Mouse (Mus musculus) liver, embryonic 11.5 days (tissue): Measurements from ENCODE around the gene Hmox2. TPM values are rescaled to one million over a fixed set of nuclear protein-coding genes. Genes with fewer than 3 reads are reported as not detected.
"Not testable (repeated sequence)": the region's sequence is repeated elsewhere in the genome, so short reads cannot be mapped to it uniquely, and the experiment has no call there.

Experiments
- ATAC-seq: fragments of 200-750 bp; cut with Nextera tagmentation; replicated peaks from 2 replicates; pipeline ENCODE4 v1.8.0; 2017; ENCODE audit warnings: moderate number of reproducible peaks, mild to moderate bottlenecking, moderate TSS enrichment, moderate library complexity; ENCODE audit not compliant: low FRiP score
- DNase-seq: peaks from one replicate; pipeline ENCODE4 v3.0.0-alpha.2; 2017; ENCODE audit warnings: low spot score
- H3K27ac ChIP-seq: fragments of 300-500 bp; sonication (generic); 2 replicates; pipeline ENCODE4 v1.5.1; 2014; ENCODE audit warnings: mild to moderate bottlenecking, low read depth, low read length, control low read depth
- H3K27me3 ChIP-seq: fragments of 300-500 bp; sonication (generic); replicated peaks from 2 replicates; pipeline ENCODE4 v1.6.1; 2014; ENCODE audit warnings: low read length, mixed read lengths; ENCODE audit not compliant: control insufficient read depth, insufficient read depth
- H3K36me3 ChIP-seq: fragments of 300-500 bp; sonication (generic); 2 replicates; pipeline ENCODE4 v1.6.1; 2014; ENCODE audit warnings: mild to moderate bottlenecking, low read length, moderate library complexity, mixed read lengths; ENCODE audit not compliant: control insufficient read depth, insufficient read depth
- H3K4me1 ChIP-seq: fragments of 300-500 bp; sonication (generic); replicated peaks from 2 replicates; pipeline ENCODE4 v1.6.1; 2014; ENCODE audit warnings: low read length, mixed read lengths; ENCODE audit not compliant: control insufficient read depth, insufficient read depth
- H3K4me2 ChIP-seq: fragments of 300-500 bp; sonication (generic); 2 replicates; pipeline ENCODE4 v1.6.1; 2014; ENCODE audit warnings: mild to moderate bottlenecking, control low read depth, moderate library complexity
- H3K4me3 ChIP-seq: fragments of 300-500 bp; sonication (generic); 2 replicates; pipeline ENCODE4 v1.5.1; 2014; ENCODE audit warnings: low read depth, low read length, control low read depth
- H3K9ac ChIP-seq: fragments of 300-500 bp; sonication (generic); 2 replicates; pipeline ENCODE4 v1.6.1; 2014; ENCODE audit warnings: low read depth, low read length, control low read depth
- H3K9me3 ChIP-seq: fragments of 300-500 bp; sonication (generic); 2 replicates; pipeline ENCODE4 v1.6.1; 2016; ENCODE audit warnings: low read length, inconsistent platforms, mixed read lengths; ENCODE audit not compliant: control insufficient read depth
- WGBS: fragments of 180-500 bp; shearing (Covaris S2); extraction: QIAGEN DNeasy Blood & Tissue Kit; methylation state at CpG from one replicate; pipeline ENCODE4 v1.1.7; 2014; 5-methylcytosine and 5-hydroxymethylcytosine counted together
- polyA plus RNA-seq: library from polyadenylated mRNA; unstranded; fragments of >200 nt; fragmentation: Nextera tagmentation; extraction: Ambion mirVana; gene quantifications from 2 replicates; pipeline ENCODE4 v1.2.1, GENCODE M21; 2014

The Hmox2 gene
- polyA plus RNA-seq, 1 experiment from 2014 or later = 66.8 TPM

DNA sequence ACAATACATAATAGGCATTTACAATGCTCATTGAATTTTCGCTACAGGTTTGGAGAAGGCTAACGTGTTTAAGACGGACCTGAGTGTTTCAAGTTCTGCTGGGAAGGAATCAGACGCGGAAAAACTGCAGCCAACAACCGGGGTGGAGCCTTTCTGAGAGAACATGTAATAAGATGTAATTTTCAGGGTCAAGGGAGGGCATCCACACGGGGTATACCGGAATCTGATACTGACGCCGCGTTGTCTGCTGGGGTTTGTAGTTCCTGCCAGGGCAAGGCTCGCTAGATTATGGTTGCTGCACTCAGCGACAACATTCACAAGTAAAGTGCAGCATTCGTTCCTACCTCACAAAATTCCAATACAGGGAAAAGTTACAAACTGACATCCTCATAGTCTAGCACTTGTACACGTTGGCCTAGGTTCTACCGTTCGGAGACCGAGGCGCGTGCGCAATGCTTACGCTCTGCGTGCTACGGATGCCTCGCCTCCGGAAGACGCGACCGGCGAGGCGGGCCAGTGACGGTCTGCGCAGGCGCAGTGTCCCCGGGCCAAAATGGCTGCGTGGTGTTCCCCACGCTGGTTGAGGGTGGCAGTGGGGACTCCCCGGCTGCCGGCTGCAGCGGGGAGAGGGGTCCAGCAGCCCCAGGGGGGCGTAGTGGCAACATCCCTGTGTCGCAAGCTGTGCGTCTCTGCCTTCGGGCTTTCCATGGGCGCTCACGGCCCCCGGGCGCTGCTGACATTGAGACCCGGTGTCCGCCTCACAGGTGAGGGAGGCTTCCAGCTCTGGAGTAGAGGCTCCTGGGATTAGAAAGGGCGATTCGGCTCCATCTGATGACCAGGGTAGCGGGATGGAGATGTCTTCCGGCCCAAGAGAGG is 42.3 kb upstream of the Hmox2 start:
- Histone ChIP-seq H3K9me3 (no peaks in the 10 kb centered on the region), H3K27ac (peak overlapping the region; percentile 77), H3K4me3 (peak overlapping the region; percentile 88), H3K4me2 (peak overlapping the region; percentile 91), H3K27me3 (no peaks in the 10 kb centered on the region), H3K36me3 (peaks cover 5% of the 10 kb centered on the region; the same call in 1 of the 2 replicates), H3K4me1 (peaks cover 18% of the 10 kb centered on the region), H3K9ac (peak overlapping the region; percentile 93)
- peak; percentile 96 for DNase-seq
- ATAC-seq = peak; percentile 80
- WGBS = under 1% methylated on average over 54 of the region's 54 CpGs

DNA sequence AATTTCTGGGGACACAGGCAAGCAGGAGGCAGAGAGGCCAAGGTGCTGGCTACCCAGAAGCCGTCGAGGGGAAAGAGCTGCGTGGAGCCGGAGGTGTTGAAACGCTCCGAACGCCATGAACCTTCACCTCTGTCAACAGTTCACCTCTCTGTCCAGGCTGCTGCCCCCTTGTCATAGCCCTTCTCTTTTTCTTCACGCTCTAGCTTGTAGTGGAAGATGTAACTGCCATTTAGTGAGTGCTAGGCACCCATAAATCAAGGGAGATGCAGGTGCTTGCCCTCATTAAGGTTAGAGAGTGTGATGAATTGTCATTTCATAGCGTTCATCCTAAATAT is 41.7 kb upstream of the Hmox2 start:
- Histone ChIP-seq H3K4me2 (peak overlapping the region; percentile 91), H3K9ac (peak overlapping the region; percentile 93), H3K36me3 (peaks cover 11% of the 10 kb centered on the region), H3K27me3 (no peaks in the 10 kb centered on the region), H3K4me3 (peak overlapping the region; percentile 88), H3K9me3 (0 out of 2 replicates have a peak, but pooled peaks cover 2% of the 10 kb centered on the region), H3K4me1 (peaks cover 16% of the 10 kb centered on the region), H3K27ac (peak overlapping the region; percentile 77)
- ATAC-seq = 0 out of 2 replicates have a peak, but pooled peaks have one; percentile 1
- no peak for DNase-seq
- under 1% methylated on average over 9 of the region's 9 CpGs for WGBS

DNA sequence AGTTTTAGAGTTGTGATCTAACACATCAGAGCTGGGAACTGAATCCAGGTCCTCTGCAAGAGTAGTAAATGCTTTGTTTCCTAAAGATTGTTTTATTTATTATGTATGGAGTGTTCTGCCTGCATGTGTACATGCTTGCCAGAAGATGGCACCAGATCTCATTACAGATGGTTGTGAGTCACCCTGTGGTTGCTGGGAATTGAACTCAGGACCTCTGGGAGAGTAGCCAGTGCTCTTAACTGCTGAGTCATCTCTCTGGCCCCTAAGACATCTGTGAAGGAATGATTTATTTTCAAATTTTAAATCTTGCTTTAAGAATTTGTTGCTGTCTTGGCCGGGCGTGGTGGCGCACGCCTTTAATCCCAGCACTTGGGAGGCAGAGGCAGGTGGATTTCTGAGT is 36.8 kb upstream of the Hmox2 start:
- not testable (repeated sequence) for H3K27ac ChIP-seq, DNase-seq, H3K27me3 ChIP-seq, H3K4me2 ChIP-seq, H3K9me3 ChIP-seq, H3K4me3 ChIP-seq, ATAC-seq, H3K4me1 ChIP-seq, H3K9ac ChIP-seq
- peaks cover 51% of the 10 kb centered on the region for H3K36me3 ChIP-seq
- WGBS = 96% methylated on average over 4 of the region's 4 CpGs

DNA sequence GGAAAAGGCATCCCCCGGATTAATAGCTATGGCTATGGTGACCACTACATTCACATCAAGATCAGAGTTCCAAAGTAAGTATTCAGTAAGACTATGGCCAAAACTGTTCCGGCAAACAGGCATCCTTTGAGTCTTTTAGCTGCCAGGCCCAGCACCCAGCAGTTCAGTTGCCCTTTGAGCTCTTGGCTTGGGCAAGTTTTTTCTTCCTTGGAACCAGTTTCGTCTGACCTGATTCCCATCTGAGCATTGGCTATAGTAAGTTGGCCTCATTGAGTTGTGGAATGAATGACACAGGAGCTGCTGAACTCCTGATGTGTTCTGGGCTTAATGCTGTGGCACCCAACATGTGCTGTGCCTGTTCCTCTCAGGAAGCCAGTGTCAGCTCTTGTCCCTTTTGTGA is 24.9 kb upstream of the Hmox2 start:
- no peak for ATAC-seq
- Histone ChIP-seq H3K9me3 (no peaks in the 10 kb centered on the region), H3K4me2 (no peak overlapping the region), H3K9ac (no peak overlapping the region), H3K4me3 (no peak overlapping the region), H3K27ac (no peak overlapping the region), H3K27me3 (no peaks in the 10 kb centered on the region), H3K36me3 (peaks cover 60% of the 10 kb centered on the region), H3K4me1 (no peaks in the 10 kb centered on the region)
- WGBS = 96% methylated on average over 3 of the region's 3 CpGs
- no peak for DNase-seq

DNA sequence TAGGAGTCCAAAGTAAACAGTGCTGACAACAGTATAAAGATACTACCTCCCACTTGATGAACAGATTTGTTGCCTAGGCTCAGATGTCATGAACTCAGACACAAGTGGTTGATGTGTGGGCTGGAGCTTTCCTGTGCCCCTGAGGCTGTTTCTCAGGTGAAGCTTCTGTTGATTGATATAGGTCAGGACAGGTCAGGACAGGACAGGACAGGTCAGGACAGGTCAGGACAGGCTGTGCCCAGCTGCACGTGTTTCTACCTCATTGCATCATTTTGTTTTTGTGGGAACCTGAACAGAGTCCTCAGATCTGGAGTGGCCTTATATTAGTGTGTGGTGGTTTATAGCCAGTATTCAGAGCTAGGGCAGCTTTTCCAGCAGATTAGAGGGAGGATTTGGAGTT is 23.5 kb upstream of the Hmox2 start:
- H3K9me3 ChIP-seq = no peaks in the 10 kb centered on the region
- no peak overlapping the region for H3K4me3 ChIP-seq
- no peak overlapping the region for H3K9ac ChIP-seq
- WGBS = 67% methylated on average over 1 of the region's 1 CpGs
- H3K4me1 ChIP-seq = no peaks in the 10 kb centered on the region
- no peak for DNase-seq
- H3K27me3 ChIP-seq = no peaks in the 10 kb centered on the region
- H3K36me3 ChIP-seq = peaks cover 66% of the 10 kb centered on the region
- H3K27ac ChIP-seq = no peak overlapping the region
- no peak for ATAC-seq
- H3K4me2 ChIP-seq = no peak overlapping the region

DNA sequence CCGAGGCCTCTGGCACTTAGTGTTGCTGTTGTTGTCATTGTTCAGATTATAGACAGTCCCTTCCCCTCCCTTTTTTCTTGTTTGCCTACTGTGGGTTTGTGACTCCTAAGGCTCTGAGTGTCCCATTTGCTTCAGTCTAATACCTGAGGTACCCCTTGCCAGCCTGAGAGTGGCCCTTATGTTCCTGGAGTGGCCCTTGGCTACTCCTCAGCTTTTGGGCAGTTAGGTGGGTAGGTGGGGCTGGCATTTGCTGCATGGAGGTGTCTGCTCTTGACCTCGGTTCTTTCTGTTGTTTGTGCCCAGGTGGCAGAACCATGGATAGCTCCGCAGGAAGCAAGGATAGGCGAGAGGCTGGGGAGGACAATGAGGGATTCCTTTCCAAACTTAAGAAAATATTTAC is 20.6 kb upstream of the Hmox2 start:
- 68% methylated on average over 4 of the region's 4 CpGs for WGBS
- Histone ChIP-seq H3K27me3 (no peaks in the 10 kb centered on the region), H3K9me3 (no peaks in the 10 kb centered on the region), H3K4me1 (no peaks in the 10 kb centered on the region), H3K36me3 (peaks cover 63% of the 10 kb centered on the region), H3K4me2 (no peak overlapping the region), H3K27ac (no peak overlapping the region), H3K4me3 (no peak overlapping the region), H3K9ac (no peak overlapping the region)
- DNase-seq (no peak), ATAC-seq (no peak)

DNA sequence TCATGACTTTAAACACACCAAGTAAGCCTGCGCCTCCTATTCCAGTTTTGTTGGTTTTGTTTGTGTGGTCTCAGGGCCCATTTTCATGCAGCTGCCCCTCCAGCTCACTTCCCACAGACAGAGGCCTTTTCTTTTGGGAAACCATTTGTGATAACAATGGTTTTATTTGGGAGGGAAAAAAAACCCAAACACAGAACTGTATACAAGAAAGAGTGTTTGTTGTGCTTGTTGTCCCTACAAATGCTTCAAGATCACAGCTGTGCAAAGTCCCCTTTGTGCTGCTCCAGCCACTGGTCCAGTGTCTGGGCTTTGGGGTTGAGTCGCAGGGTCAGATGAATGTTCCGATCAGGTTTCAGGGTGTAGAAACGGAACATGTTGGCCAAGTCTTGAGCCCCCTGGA is 15.0 kb upstream of the Hmox2 start:
- peaks cover 48% of the 10 kb centered on the region for H3K36me3 ChIP-seq

DNA sequence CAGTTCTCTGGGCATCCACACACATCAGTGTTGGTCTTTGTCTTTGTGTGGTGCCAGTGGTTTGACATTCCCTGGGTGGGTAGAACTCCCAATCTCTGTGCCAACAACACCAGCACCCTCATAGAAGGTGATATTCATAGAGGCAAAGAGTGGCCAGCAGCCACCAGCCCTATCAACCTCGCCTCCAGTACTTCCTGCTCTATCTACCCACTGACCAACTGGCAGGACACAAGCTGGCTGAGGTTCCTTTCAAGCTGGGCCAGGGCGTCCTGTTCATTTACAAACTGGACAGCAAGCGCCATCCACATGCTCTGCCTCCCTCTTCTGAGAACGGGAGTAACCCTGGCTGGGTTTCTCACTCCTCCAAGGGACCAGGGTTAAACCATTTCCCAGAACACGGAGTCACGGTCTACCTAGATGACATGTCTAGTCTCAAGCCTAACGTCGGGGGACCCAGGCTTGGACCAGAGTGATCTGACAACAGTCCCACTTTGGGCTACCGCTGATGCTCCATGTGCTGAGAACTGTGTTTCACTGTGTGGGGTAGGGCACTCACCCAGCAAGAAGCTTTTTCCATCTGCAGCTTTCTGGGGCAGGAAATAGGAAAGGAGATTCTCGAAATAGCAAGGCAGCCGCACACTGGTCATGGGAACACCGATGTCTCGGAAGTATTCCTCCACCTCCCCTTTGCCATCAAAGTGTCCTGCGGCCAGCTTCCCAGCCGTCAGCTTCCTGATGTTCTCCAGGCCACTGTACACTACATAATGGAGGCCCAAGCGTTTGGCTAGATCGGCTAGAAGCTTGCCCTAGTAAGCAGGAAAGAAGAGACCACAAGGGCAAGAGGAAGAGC is 12.1 kb upstream of the Hmox2 start:
- Histone ChIP-seq H3K36me3 (peaks cover 28% of the 10 kb centered on the region), H3K4me1 (peaks cover 3% of the 10 kb centered on the region; the same call in 1 of the 2 replicates)
- 87% methylated on average over 17 of the region's 17 CpGs for WGBS

More for the DNA sequence above, 15.0 kb upstream of the Hmox2 start:
- no peak overlapping the region for H3K4me3 ChIP-seq
- ATAC-seq (no peak), DNase-seq (no peak)
- no peak overlapping the region for H3K9ac ChIP-seq
- no peaks in the 10 kb centered on the region for H3K4me1 ChIP-seq
- no peak overlapping the region for H3K4me2 ChIP-seq
- no peak overlapping the region for H3K27ac ChIP-seq
- no peaks in the 10 kb centered on the region for H3K27me3 ChIP-seq
- H3K9me3 ChIP-seq = no peaks in the 10 kb centered on the region
- 95% methylated on average over 4 of the region's 4 CpGs for WGBS

More for the DNA sequence above, 12.1 kb upstream of the Hmox2 start:
- Histone ChIP-seq H3K9me3 (no peaks in the 10 kb centered on the region), H3K4me3 (no peak overlapping the region), H3K27me3 (no peaks in the 10 kb centered on the region), H3K4me2 (no peak overlapping the region), H3K27ac (no peak overlapping the region), H3K9ac (no peak overlapping the region)
- DNase-seq = no peak
- no peak for ATAC-seq
